ENCODE assay signal across 25 mouse cellular contexts in the genomic region with DNA sequence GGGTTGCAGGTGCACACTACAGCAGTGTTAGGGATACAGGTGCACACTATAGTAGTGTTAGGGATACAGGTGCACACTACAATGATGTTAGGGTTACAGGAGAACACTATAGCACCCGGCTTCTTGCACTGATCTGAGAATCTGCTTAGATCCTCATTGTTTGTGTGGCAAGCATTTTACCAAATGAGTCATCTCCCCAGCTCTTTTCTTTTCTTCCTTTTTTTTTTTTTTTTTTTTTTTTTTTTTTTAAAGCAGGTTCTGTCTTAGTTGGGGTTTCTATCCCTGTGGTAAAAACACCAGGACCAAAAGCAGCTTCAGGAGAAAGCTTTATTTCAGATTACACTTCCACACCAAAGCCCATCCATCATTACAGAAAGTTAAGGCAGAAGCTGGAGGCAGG.
"Had no signal": no experiment of that assay in that cellular context is flagged by ENCODE, and none has a peak within 500 bp of the region (broad histone marks: within the 10 kb centered on the region; RNA-seq: fewer than 3 reads in every experiment).

No protein-coding gene starts in this region.

- H3K27ac ChIP-seq: heart, embryonic 10.5 days; hindbrain, embryonic 10.5 days; hindbrain, embryonic 12.5 days; hindbrain, embryonic 14.5 days; intestine, embryonic 15.5 days; layer of hippocampus, adult 2 months; left cerebral cortex, adult 2 months; limb, embryonic 10.5 days; limb, embryonic 12.5 days had no signal

- H3K4me3 ChIP-seq: heart, embryonic 10.5 days; heart, embryonic 12.5 days; hindbrain, embryonic 10.5 days; hindbrain, embryonic 12.5 days; intestine, embryonic 15.5 days; layer of hippocampus, adult 2 months; left cerebral cortex, adult 2 months; limb, embryonic 10.5 days; limb, embryonic 12.5 days had no signal

- H3K9me3 ChIP-seq: heart, embryonic 10.5 days; hindbrain, embryonic 12.5 days; intestine, embryonic 15.5 days; limb, embryonic 10.5 days had no signal

- H3K9ac ChIP-seq: heart, embryonic 12.5 days; hindbrain, embryonic 12.5 days; hindbrain, embryonic 14.5 days; intestine, embryonic 15.5 days; limb, embryonic 12.5 days had no signal

- H3K4me2 ChIP-seq: heart, embryonic 12.5 days; hindbrain, embryonic 12.5 days; hindbrain, embryonic 14.5 days; intestine, embryonic 15.5 days; limb, embryonic 12.5 days; liver, embryonic 11.5 days had no signal

- DNase-seq: gastrocnemius, postnatal 14 days; gastrocnemius, postnatal 36 days; heart, adult 18-20 months; heart, postnatal 10 days; heart, postnatal 4 days; kidney, adult 18-20 months; kidney, adult 8-10 months; kidney, postnatal 10 days; kidney, postnatal 25 days; kidney, postnatal 4 days; liver had no signal

- ATAC-seq: hindbrain, embryonic 16.5 days; inflammation-experienced regulatory T-cells, adult 6 months; intestine, embryonic 15.5 days; intestine, postnatal 0 days had no signal

- H3K27me3 ChIP-seq: heart, embryonic 12.5 days; hindbrain, embryonic 12.5 days; intestine, embryonic 15.5 days; limb, embryonic 12.5 days had no signal

- H3K36me3 ChIP-seq: heart, embryonic 10.5 days; heart, embryonic 12.5 days; hindbrain, embryonic 12.5 days; intestine, embryonic 15.5 days; limb, embryonic 10.5 days; limb, embryonic 12.5 days had no signal
